Mouse (Mus musculus) limb, embryonic 13.5 days (tissue): ENCODE data around the gene Odf2l. TPM values are rescaled to one million over a fixed set of nuclear protein-coding genes. Genes with fewer than 3 reads are reported as not detected.
A peak's percentile ranks its signal among the peaks of the same experiment; 100 is the strongest.

Source experiments
- ATAC-seq: fragments of 200-750 bp; cut with Nextera tagmentation; 2 replicates; pipeline ENCODE4 v1.8.0; 2017; ENCODE audit warnings: low read depth, moderate number of reproducible peaks, moderate TSS enrichment; ENCODE audit not compliant: low FRiP score
- H3K27ac ChIP-seq: fragments of 300-500 bp; sonication (generic); 2 replicates; pipeline ENCODE4 v1.5.1; 2015; ENCODE audit warnings: inconsistent platforms, mild to moderate bottlenecking, moderate library complexity
- H3K27me3 ChIP-seq: fragments of 300-500 bp; sonication (generic); 2 replicates; pipeline ENCODE4 v1.6.1; 2015; ENCODE audit warnings: mild to moderate bottlenecking, inconsistent platforms
- H3K36me3 ChIP-seq: fragments of 300-500 bp; sonication (generic); 2 replicates; pipeline ENCODE4 v1.6.1; 2015; ENCODE audit warnings: inconsistent platforms, mild to moderate bottlenecking, moderate library complexity
- H3K4me1 ChIP-seq: fragments of 300-500 bp; sonication (generic); 2 replicates; pipeline ENCODE4 v1.6.1; 2015; ENCODE audit warnings: inconsistent platforms
- H3K4me2 ChIP-seq: fragments of 300-500 bp; sonication (generic); replicated peaks from 2 replicates; pipeline ENCODE4 v1.6.1; 2015; ENCODE audit warnings: inconsistent platforms, mild to moderate bottlenecking, moderate library complexity
- H3K4me3 ChIP-seq: fragments of 300-500 bp; sonication (generic); 2 replicates; pipeline ENCODE4 v1.5.1; 2015; ENCODE audit warnings: moderate library complexity, mild to moderate bottlenecking, inconsistent platforms
- H3K9ac ChIP-seq: fragments of 300-500 bp; sonication (generic); 2 replicates; pipeline ENCODE4 v1.6.1; 2015; ENCODE audit warnings: mild to moderate bottlenecking, inconsistent platforms
- H3K9me3 ChIP-seq: fragments of 300-500 bp; sonication (generic); 2 replicates; pipeline ENCODE4 v1.6.1; 2016; ENCODE audit warnings: inconsistent platforms
- whole genome bisulfite sequencing: fragments of 180-500 bp; shearing (Covaris S2); methylation state at CpG from one replicate; pipeline ENCODE4 v1.1.7; 2015; 5-methylcytosine and 5-hydroxymethylcytosine counted together
- polyA plus RNA-seq: library from polyadenylated mRNA; unstranded; fragments of >200 nt; fragmentation: Nextera tagmentation; extraction: Ambion mirVana; gene quantifications from 2 replicates; pipeline ENCODE4 v1.2.1, GENCODE M21; 2015

Gene Odf2l
- polyA plus RNA-seq, 1 experiment from 2014 or later: 17.8 TPM

DNA sequence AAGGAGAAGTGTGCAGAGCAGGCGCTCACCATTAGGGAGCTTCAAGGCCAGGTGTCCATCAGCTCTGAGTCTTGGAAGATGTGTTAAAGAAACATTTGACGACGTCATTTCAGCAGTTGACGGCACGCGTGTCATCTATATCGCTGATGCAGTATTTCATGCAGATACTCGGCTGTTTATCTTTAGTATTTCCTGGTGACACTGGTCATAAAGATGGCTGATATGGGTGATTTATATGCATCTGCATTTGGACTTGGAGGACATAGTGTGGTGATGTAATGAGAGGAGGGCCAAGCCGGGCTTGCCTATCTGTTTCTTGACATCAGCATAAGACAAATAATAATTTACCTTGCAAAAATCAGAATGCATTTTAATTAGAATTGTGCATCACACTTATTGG lies 28.5 kb downstream of the Odf2l start:
- H3K27ac ChIP-seq: no peak overlapping the region
- no peak overlapping the region for H3K9ac ChIP-seq
- ATAC-seq: no peak
- H3K9me3 ChIP-seq: no peaks in the 10 kb centered on the region
- H3K27me3 ChIP-seq: no peaks in the 10 kb centered on the region
- H3K36me3 ChIP-seq: peaks cover 22% of the 10 kb centered on the region
- H3K4me1 ChIP-seq: no peaks in the 10 kb centered on the region
- 89% methylated on average over 9 of the region's 9 CpGs for WGBS
- H3K4me3 ChIP-seq: no peak overlapping the region
- H3K4me2 ChIP-seq: no peak overlapping the region

DNA sequence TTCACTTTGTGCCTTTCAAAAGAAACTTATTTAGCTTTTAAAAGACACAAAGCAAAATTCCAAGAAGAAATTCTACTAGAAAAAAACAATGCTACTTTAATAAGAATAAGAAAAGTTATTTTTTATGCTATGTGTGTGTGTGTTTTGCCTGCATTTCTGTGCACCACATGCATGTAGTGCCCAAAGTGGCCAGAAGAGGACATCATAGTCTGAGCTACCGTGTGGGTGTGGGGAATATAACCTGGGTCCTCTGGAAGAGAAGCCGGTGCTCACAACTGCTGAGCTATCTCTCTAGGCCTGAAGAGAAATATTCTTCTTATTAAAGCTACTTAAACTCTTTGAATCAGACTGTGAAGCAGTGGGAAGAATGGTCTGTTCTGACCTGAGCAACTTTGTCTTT lies 29.1 kb downstream of the Odf2l start:
- no peaks in the 10 kb centered on the region for H3K9me3 ChIP-seq
- ATAC-seq: no peak
- no peaks in the 10 kb centered on the region for H3K27me3 ChIP-seq
- no peaks in the 10 kb centered on the region for H3K4me1 ChIP-seq
- no peak overlapping the region for H3K4me3 ChIP-seq
- H3K4me2 ChIP-seq: no peak overlapping the region
- no peak overlapping the region for H3K9ac ChIP-seq
- 89% methylated on average over 2 of the region's 2 CpGs for WGBS
- H3K36me3 ChIP-seq: peaks cover 27% of the 10 kb centered on the region
- H3K27ac ChIP-seq: no peak overlapping the region

- no peak for ATAC-seq
- H3K36me3 ChIP-seq: peaks cover 27% of the 10 kb centered on the region
Observed at GRCm38 (mm10) chr3:145147952-145148351, 29.6 kb downstream of the Odf2l start.

DNA sequence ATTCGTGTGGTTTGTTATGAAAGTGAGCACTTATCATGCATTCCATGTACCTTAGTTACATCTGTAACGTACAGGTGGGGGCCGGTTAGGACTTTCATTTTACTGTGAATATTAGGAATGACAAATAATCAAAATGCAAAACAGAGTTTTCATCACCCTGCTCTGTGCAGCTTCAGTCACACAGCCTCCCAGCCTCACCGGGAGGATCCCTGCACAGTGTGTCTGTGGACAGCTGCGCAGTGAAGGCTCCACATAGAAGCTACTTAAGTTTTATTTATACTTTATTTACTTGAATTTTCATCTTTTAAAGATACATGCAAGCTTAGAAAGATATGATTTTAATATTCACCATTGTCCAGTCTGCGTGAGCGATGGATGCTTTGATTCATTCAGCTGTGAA lies 32.7 kb downstream of the Odf2l start:
- Histone ChIP-seq H3K4me1 (no peaks in the 10 kb centered on the region), H3K27ac (no peak overlapping the region), H3K9me3 (no peaks in the 10 kb centered on the region), H3K9ac (no peak overlapping the region), H3K4me2 (no peak overlapping the region), H3K27me3 (no peaks in the 10 kb centered on the region), H3K36me3 (peaks cover 34% of the 10 kb centered on the region), H3K4me3 (no peak overlapping the region)
- ATAC-seq: no peak
- WGBS: 95% methylated on average over 7 of the region's 7 CpGs

More at GRCm38 (mm10) chr3:145147952-145148351, 29.6 kb downstream of the Odf2l start:
- Histone ChIP-seq H3K4me3 (no peak overlapping the region), H3K4me2 (no peak overlapping the region), H3K27me3 (no peaks in the 10 kb centered on the region), H3K4me1 (no peaks in the 10 kb centered on the region), H3K27ac (no peak overlapping the region), H3K9me3 (no peaks in the 10 kb centered on the region), H3K9ac (no peak overlapping the region)

DNA sequence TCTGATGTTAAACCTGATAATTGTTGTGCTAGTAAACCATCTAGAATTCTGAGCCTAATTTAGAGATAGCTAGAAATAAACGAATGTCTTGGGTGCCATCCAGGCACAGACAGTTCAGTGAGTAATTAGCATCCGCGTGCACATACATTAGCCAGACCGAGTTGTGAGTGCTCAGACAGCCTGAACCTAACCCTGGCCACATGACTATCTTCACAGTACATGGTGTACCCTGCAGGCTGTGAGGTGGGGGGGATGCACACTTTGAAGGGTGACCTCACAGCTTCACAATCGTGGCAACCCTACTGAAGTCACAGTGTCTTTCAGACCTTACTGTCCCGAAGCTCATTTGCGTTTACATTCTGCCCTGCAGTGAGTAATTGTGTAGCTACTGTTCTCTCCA lies 33.5 kb downstream of the Odf2l start:
- Histone ChIP-seq H3K27me3 (no peaks in the 10 kb centered on the region), H3K9ac (no peak overlapping the region), H3K36me3 (peaks cover 30% of the 10 kb centered on the region), H3K4me2 (no peak overlapping the region), H3K27ac (no peak overlapping the region), H3K4me3 (no peak overlapping the region), H3K4me1 (no peaks in the 10 kb centered on the region), H3K9me3 (no peaks in the 10 kb centered on the region)
- 76% methylated on average over 7 of the region's 7 CpGs for WGBS
- no peak for ATAC-seq

DNA sequence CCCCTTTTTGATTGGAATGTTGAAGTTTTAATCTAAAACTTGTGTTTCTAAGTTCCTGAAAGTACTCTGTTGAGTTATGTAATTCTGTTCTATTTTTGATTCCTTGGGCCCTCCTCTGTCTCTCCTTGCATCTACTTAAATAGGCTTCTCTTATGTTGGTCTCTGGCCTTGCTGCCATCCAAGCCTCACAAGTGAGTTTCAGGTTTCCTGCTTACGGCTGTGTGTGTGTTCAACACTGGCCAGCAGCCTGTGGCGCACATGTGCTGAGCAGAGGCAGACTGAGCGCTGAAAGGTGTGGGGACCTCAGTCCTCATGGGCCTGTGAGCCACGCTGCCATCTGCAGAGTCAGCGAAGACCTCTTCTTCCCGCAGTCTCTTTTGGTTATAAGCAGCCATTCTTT lies 38.5 kb downstream of the Odf2l start:
- Histone ChIP-seq H3K9ac (no peak overlapping the region), H3K4me1 (no peaks in the 10 kb centered on the region), H3K27ac (no peak overlapping the region), H3K36me3 (peaks cover 15% of the 10 kb centered on the region; the same call in 1 of the 2 replicates), H3K27me3 (no peaks in the 10 kb centered on the region), H3K4me3 (no peak overlapping the region), H3K9me3 (peaks cover 13% of the 10 kb centered on the region; the same call in 1 of the 2 replicates), H3K4me2 (no peak overlapping the region)
- 73% methylated on average over 6 of the region's 6 CpGs for WGBS
- ATAC-seq: 0 out of 2 replicates have a peak, but pooled peaks have one; percentile 19

- no peak overlapping the region for H3K9ac ChIP-seq
- no peak for ATAC-seq
- H3K36me3 ChIP-seq: peaks cover 10% of the 10 kb centered on the region; the same call in 1 of the 2 replicates
- H3K4me3 ChIP-seq: no peak overlapping the region
- H3K4me2 ChIP-seq: no peak overlapping the region
- no peak overlapping the region for H3K27ac ChIP-seq
- peaks cover 13% of the 10 kb centered on the region; the same call in 1 of the 2 replicates for H3K9me3 ChIP-seq
- H3K27me3 ChIP-seq: no peaks in the 10 kb centered on the region
- WGBS: 81% methylated on average over 3 of the region's 3 CpGs
- no peaks in the 10 kb centered on the region for H3K4me1 ChIP-seq
Observed at GRCm38 (mm10) chr3:145158441-145158840, 40.1 kb downstream of the Odf2l start.

- Histone ChIP-seq H3K27ac (no peak overlapping the region), H3K9ac (no peak overlapping the region), H3K4me3 (no peak overlapping the region), H3K4me1 (no peaks in the 10 kb centered on the region), H3K4me2 (no peak overlapping the region), H3K36me3 (no peaks in the 10 kb centered on the region), H3K27me3 (no peaks in the 10 kb centered on the region), H3K9me3 (no peaks in the 10 kb centered on the region)
- no peak for ATAC-seq
- WGBS: 94% methylated on average over 11 of the region's 11 CpGs
Observed at GRCm38 (mm10) chr3:145166741-145167140, 48.4 kb downstream of the Odf2l start.

GRCm38 (mm10) chr3:145167766-145168165 lies 49.4 kb downstream of the Odf2l start:
- Histone ChIP-seq H3K4me1 (0 out of 2 replicates have a peak, but pooled peaks cover 4% of the 10 kb centered on the region), H3K9ac (no peak overlapping the region), H3K36me3 (no peaks in the 10 kb centered on the region), H3K27me3 (no peaks in the 10 kb centered on the region), H3K27ac (no peak overlapping the region), H3K4me3 (no peak overlapping the region), H3K9me3 (no peaks in the 10 kb centered on the region), H3K4me2 (no peak overlapping the region)
- ATAC-seq: no peak
- WGBS: 82% methylated on average over 5 of the region's 5 CpGs

DNA sequence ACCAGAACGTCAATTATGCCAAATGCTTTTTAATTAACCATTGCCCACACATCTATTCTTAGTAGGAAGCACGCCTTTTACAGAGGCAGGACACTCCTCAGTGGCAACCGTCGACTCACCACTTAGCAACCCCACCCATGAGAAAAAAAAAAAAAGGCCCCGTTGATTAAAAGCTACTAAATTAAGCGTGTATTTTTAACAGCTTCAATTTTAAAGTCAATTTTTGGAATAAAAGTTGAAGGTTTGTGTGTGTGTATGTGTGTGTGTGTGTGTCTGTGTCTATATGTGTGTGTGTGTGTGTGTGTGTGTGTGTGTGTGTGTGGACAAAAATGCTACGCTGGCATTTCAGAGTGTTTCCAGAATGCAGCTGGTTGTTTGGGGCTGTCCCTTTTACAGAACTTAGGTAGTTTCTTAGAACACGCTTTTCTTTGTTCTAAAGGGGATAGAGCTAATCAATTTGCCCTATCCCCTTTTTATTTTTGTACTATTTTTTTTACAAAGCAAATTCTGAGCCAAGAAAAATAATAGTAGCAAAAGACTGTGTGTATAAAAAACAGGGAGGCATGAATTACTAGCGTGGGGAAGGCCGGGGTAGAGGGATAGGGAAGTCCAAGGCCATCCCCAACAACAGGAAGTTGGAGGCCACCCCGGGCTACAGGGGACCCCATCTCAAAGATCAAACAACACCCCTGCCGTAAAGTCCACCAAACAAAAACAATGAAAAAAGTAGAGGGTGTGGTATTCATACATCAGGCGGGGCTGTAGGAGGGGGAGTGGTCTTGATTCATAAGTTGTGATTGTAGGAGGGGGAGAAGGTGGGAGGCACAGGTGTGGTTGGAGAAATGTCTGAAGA lies 50.7 kb downstream of the Odf2l start:
- no peak overlapping the region for H3K4me3 ChIP-seq
- no peaks in the 10 kb centered on the region for H3K9me3 ChIP-seq
- no peaks in the 10 kb centered on the region for H3K27me3 ChIP-seq
- H3K9ac ChIP-seq: no peak overlapping the region
- no peak overlapping the region for H3K27ac ChIP-seq
- 0 out of 2 replicates have a peak, but pooled peaks cover 5% of the 10 kb centered on the region for H3K4me1 ChIP-seq
- H3K36me3 ChIP-seq: no peaks in the 10 kb centered on the region
- 57% methylated on average over 13 of the region's 13 CpGs for WGBS
- no peak overlapping the region for H3K4me2 ChIP-seq
- no peak for ATAC-seq

DNA sequence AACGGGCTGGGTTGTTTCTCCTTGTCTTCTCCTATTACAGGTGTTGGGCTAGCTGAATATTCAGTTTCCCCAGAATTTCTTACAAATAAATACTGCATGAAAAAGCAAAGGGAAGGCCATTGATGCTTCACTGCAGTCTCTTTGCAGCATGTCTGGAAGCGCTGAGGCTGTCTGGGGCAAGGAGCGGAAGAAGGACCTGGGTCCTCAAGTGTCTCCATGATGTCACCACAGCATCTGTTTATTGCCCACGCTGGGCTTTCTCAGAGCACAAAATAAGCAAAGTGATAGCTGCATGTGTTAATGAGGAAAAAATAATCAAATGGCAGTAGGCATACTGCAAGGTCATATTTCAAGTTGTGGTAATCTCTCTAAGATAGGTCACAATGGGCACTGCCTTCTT lies 51.6 kb downstream of the Odf2l start:
- H3K9me3 ChIP-seq: no peaks in the 10 kb centered on the region
- no peaks in the 10 kb centered on the region for H3K27me3 ChIP-seq
- WGBS: 88% methylated on average over 4 of the region's 4 CpGs
- 0 out of 2 replicates have a peak, but pooled peaks cover 10% of the 10 kb centered on the region for H3K4me1 ChIP-seq
- no peaks in the 10 kb centered on the region for H3K36me3 ChIP-seq
- ATAC-seq: no peak
- no peak overlapping the region for H3K9ac ChIP-seq
- no peak overlapping the region for H3K4me3 ChIP-seq
- no peak overlapping the region for H3K4me2 ChIP-seq
- H3K27ac ChIP-seq: no peak overlapping the region

DNA sequence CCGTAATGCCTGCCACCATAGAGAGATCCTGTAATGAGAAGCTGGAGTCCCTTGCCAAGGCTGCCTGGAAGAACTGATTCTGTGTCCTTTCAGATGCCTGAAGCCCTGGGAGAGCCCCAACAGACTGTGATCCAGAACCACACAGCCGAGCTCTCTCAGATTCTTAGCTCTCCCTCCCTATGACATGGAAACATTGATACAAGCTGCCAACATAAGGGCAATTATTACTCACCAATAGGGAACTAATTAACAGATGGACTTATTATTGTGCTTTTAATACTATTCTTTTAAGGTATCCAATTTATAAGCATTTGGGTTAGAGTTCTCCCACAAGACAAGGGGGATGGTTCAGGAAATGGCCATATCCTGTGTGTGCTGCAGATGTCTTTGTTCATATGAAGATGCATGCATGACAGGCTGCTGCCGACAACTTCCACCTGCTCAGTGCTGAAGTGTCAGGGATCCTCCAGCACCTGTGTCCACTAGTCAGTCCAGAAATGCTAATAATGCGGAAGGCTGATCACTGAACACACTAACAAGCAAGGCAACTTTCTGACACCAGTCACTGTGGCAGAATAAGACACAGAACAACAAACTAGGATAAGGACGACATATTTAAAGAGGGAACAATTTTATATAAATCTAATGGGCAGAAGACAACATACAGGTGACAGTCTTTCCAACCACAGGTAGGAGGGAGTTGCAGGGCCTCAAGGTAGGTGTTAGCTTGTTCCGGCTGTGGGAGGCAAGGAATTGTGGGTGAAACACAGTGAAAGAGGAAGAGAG lies 52.4 kb downstream of the Odf2l start:
- H3K36me3 ChIP-seq: no peaks in the 10 kb centered on the region
- no peak for ATAC-seq
- no peaks in the 10 kb centered on the region for H3K27me3 ChIP-seq
- no peak overlapping the region for H3K4me2 ChIP-seq
- no peak overlapping the region for H3K4me3 ChIP-seq
- H3K9me3 ChIP-seq: no peaks in the 10 kb centered on the region
- H3K27ac ChIP-seq: no peak overlapping the region
- 88% methylated on average over 6 of the region's 6 CpGs for WGBS
- H3K9ac ChIP-seq: no peak overlapping the region
- 0 out of 2 replicates have a peak, but pooled peaks cover 10% of the 10 kb centered on the region for H3K4me1 ChIP-seq
